Comparison of ENCODE assay signal across 10 mouse cellular contexts in the genomic region with DNA sequence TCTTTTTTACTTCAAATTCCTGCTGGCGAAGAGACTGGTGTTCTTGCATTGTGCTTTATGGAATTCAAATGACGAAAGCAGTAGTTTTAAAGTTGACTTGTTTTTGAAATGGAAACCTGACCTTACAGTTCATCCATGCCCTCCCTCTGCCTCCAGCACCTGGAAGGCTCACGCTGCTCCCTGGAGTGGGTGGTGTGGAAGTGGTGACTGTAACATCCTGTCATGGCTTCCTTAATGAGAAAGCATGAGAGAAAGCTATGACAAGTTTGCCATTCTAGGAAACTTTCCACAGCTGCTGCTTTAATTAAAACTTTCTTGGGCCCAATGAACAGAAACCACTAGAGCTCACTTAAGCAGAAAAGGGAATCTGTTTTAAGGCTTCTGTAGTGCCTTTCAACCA.
"Had no signal": no experiment of that assay in that cellular context is flagged by ENCODE, and none has a peak within 500 bp of the region (broad histone marks: within the 10 kb centered on the region; RNA-seq: fewer than 3 reads in every experiment).

No protein-coding gene starts in this region.

- H3K27me3 ChIP-seq: kidney, embryonic 15.5 days; limb, embryonic 12.5 days; midbrain, embryonic 12.5 days; stomach, embryonic 15.5 days had no signal

- H3K4me2 ChIP-seq: kidney, embryonic 15.5 days; limb, embryonic 12.5 days; midbrain, embryonic 12.5 days; stomach, embryonic 15.5 days had no signal

- H3K27ac ChIP-seq: kidney, embryonic 15.5 days; limb, embryonic 12.5 days; liver, embryonic 14.5 days; midbrain, embryonic 12.5 days; stomach, embryonic 15.5 days had no signal

- H3K9me3 ChIP-seq: kidney, embryonic 15.5 days; limb, embryonic 12.5 days; midbrain, embryonic 12.5 days; stomach, embryonic 15.5 days had no signal

- H3K36me3 ChIP-seq: kidney, embryonic 15.5 days; limb, embryonic 12.5 days; midbrain, embryonic 12.5 days; stomach, embryonic 15.5 days had no signal

- H3K4me1 ChIP-seq: kidney, embryonic 15.5 days; limb, embryonic 12.5 days; stomach, embryonic 15.5 days had no signal

- DNase-seq: kidney, adult 2 months; kidney, postnatal 14 days; lung, adult 18-20 months; thymus, adult 2 months; thymus, postnatal 25 days had no signal

- H3K4me3 ChIP-seq: kidney, embryonic 15.5 days; limb, embryonic 12.5 days; midbrain, embryonic 12.5 days; stomach, embryonic 15.5 days had no signal

- H3K9ac ChIP-seq: kidney, embryonic 15.5 days; limb, embryonic 12.5 days; liver, embryonic 14.5 days; midbrain, embryonic 12.5 days; stomach, embryonic 15.5 days had no signal
